Mouse (Mus musculus): ENCODE results near the gene Hoxa3. TPM values are rescaled to one million over a fixed set of nuclear protein-coding genes. Genes with fewer than 3 reads are reported as not detected.
A peak's percentile ranks its signal among the peaks of the same experiment; 100 is the strongest.

Hoxa3 gene
- total and polyA plus RNA-seq, 3 experiments = 0.08 to 0.38 (median 0.34) TPM

GRCm38 (mm10) chr6:52239625-52240388, 26.7 kb upstream of the Hoxa3 start:
- Histone ChIP-seq H3K36me3 (replicated peaks in 1 of 2; ENCODE audit: control insufficient read depth in 1 of 2, insufficient read depth in 1 of 2, low read length in 1 of 2) (peaks cover 0 to 19% of the 10 kb centered on the region in 2 experiments), H3K9me3 (replicated peaks; ENCODE audit: low read length) (peaks cover 12% of the 10 kb centered on the region), H3K79me2 (replicated peaks; ENCODE audit: control insufficient read depth, extremely low read depth, insufficient read depth, poor library complexity, severe bottlenecking) (no peaks in the 10 kb centered on the region), H3K27ac (ENCODE audit: insufficient read depth, low read depth) (no peak overlapping the region), H3K9ac (ENCODE audit: insufficient read depth, low read depth) (peak overlapping the region; percentile 77), H3K4me1 (ENCODE audit: control insufficient read depth in 1 of 2, insufficient read depth in 2 of 2) (peaks cover 0 to 12% of the 10 kb centered on the region in 2 experiments; a peak in 2 of 4 replicates), H3K27me3 (replicated peaks) (no peaks in the 10 kb centered on the region), H3K4me3 (replicated peaks in 1 of 3; ENCODE audit: low read depth in 2 of 3, low read length in 2 of 3, poor library complexity in 1 of 3) (peak overlapping the region; percentile 60 to 72 (median 68)), H3K4me2 (ENCODE audit: insufficient read depth, low read depth, poor library complexity, severe bottlenecking) (peak overlapping the region; percentile 91)
- no peak for DNase-seq (ENCODE audit: extremely low read depth)
- in situ Hi-C loops (cut with MboI; ENCODE audit: low pct_ligation_motif_present, low pct_unique_long_range_greater_than_20kb, low sequenced_read_pairs) = no loop called here
- dilution Hi-C loops (cut with MboI; ENCODE audit: extremely low pct_ligation_motif_present, extremely low pct_unique_long_range_greater_than_20kb, low sequenced_read_pairs) = no loop called here
- TF ChIP-seq MAZ (IDR thresholded peaks at IDR 0.05; ENCODE audit: low read depth, low read length) (no peak), POLR2A (IDR thresholded peaks at IDR 0.05; ENCODE audit: low read depth, low read length) (no peak), NELFE (IDR thresholded peaks at IDR 0.05; ENCODE audit: low read depth, low read length) (no peak), HCFC1 (IDR thresholded peaks at IDR 0.05; ENCODE audit: low read depth, low read length) (no peak), POLR2AphosphoS2 (IDR thresholded peaks at IDR 0.05; ENCODE audit: low read depth, low read length) (no peak), MAX (IDR thresholded peaks at IDR 0.05; ENCODE audit: low read length) (0 out of 2 replicates have a peak, but pooled peaks have one; percentile 10), JUN (IDR thresholded peaks at IDR 0.05; ENCODE audit: insufficient read depth, low read depth, low read length) (peak; percentile 1; the same call in 1 of the 2 replicates), SMC3 (IDR thresholded peaks at IDR 0.05; ENCODE audit: low read depth, low read length) (no peak), EP300 (IDR thresholded peaks at IDR 0.05; ENCODE audit: low read length) (no peak), CTCF (conservative IDR thresholded peaks at IDR 0.05 in 1 of 2, IDR thresholded peaks at IDR 0.05 in 1 of 2; ENCODE audit: low read depth in 2 of 2, low read length in 2 of 2) (no peak), TBP (conservative IDR thresholded peaks at IDR 0.05; ENCODE audit: low read depth, low read length) (no peak), CHD2 (IDR thresholded peaks at IDR 0.05; ENCODE audit: low read length) (0 out of 2 replicates have a peak, but pooled peaks have one; percentile 11), CHD1 (IDR thresholded peaks at IDR 0.05; ENCODE audit: low read depth, low read length) (no peak; the same call in 1 of the 2 replicates), ZKSCAN1 (IDR thresholded peaks at IDR 0.05; ENCODE audit: borderline replicate concordance, low read depth, low read length) (no peak), KAT2A (IDR thresholded peaks at IDR 0.05; ENCODE audit: insufficient replicate concordance, low read length) (no peak), IRF4 (IDR thresholded peaks at IDR 0.05; ENCODE audit: low read depth, low read length) (no peak), SIN3A (IDR thresholded peaks at IDR 0.05; ENCODE audit: low read length) (peak; percentile 56; the same call in 1 of the 2 replicates), RAD21 (IDR thresholded peaks at IDR 0.05; ENCODE audit: low read depth, low read length) (no peak), ZMIZ1 (IDR thresholded peaks at IDR 0.05; ENCODE audit: low read depth, low read length) (no peak), ETS1 (conservative IDR thresholded peaks at IDR 0.05; ENCODE audit: low read depth, low read length) (no peak), NRF1 (IDR thresholded peaks at IDR 0.05; ENCODE audit: low read depth, low read length) (no peak), BHLHE40 (IDR thresholded peaks at IDR 0.05; ENCODE audit: low read depth, low read length) (no peak), ELF1 (IDR thresholded peaks at IDR 0.05; ENCODE audit: low read depth, low read length) (no peak), USF2 (conservative IDR thresholded peaks at IDR 0.05; ENCODE audit: low read depth, low read length) (no peak)

Data from CH12.LX (cell line).